Mouse (Mus musculus) cerebellum, adult 8-10 months (tissue): Measurements from ENCODE around the gene Neu3.
"Not testable (repeated sequence)": the region's sequence is repeated elsewhere in the genome, so short reads cannot be mapped to it uniquely, and the experiment has no call there.

Experiments used
- DNase-seq: peaks from one replicate; pipeline ENCODE4 v3.0.0; 2022

Gene Neu3

GRCm38 (mm10) chr7:99833115-99833845, 5.1 kb upstream of the Neu3 start:
- no peak for DNase-seq

GRCm38 (mm10) chr7:99826096-99826495, 2.1 kb downstream of the Neu3 start:
- no peak for DNase-seq

GRCm38 (mm10) chr7:99825511-99825910, 2.7 kb downstream of the Neu3 start:
- no peak for DNase-seq

GRCm38 (mm10) chr7:99824649-99825483, 3.4 kb downstream of the Neu3 start:
- DNase-seq: no peak

GRCm38 (mm10) chr7:99823045-99823663, 5.1 kb downstream of the Neu3 start:
- no peak for DNase-seq

GRCm38 (mm10) chr7:99822426-99822825, 5.8 kb downstream of the Neu3 start:
- no peak for DNase-seq

GRCm38 (mm10) chr7:99821953-99822352, 6.3 kb downstream of the Neu3 start:
- DNase-seq: no peak

- not testable (repeated sequence) for DNase-seq
Observed at GRCm38 (mm10) chr7:99818181-99818725, 10.0 kb downstream of the Neu3 start.

- DNase-seq: peak; percentile 13
Observed at GRCm38 (mm10) chr7:99813394-99813793, 14.8 kb downstream of the Neu3 start.

- DNase-seq: no peak
Observed at GRCm38 (mm10) chr7:99811661-99812060, 16.6 kb downstream of the Neu3 start.

- no peak for DNase-seq
Observed at GRCm38 (mm10) chr7:99810814-99811213, 17.4 kb downstream of the Neu3 start.

GRCm38 (mm10) chr7:99807043-99807442, 21.2 kb downstream of the Neu3 start:
- not testable (repeated sequence) for DNase-seq

GRCm38 (mm10) chr7:99805340-99805739, 22.9 kb downstream of the Neu3 start:
- no peak for DNase-seq

GRCm38 (mm10) chr7:99804033-99804432, 24.2 kb downstream of the Neu3 start:
- not testable (repeated sequence) for DNase-seq

- no peak for DNase-seq
Observed at GRCm38 (mm10) chr7:99803535-99803934, 24.7 kb downstream of the Neu3 start.

- no peak for DNase-seq
Observed at GRCm38 (mm10) chr7:99799118-99799517, 29.1 kb downstream of the Neu3 start.

GRCm38 (mm10) chr7:99797911-99798647, 30.1 kb downstream of the Neu3 start:
- peak; percentile 75 for DNase-seq

- no peak for DNase-seq
Observed at GRCm38 (mm10) chr7:99797261-99797660, 31.0 kb downstream of the Neu3 start.

GRCm38 (mm10) chr7:99796471-99796870, 31.7 kb downstream of the Neu3 start:
- peak; percentile 2 for DNase-seq

GRCm38 (mm10) chr7:99795192-99795981, 32.8 kb downstream of the Neu3 start:
- DNase-seq: peak; percentile 2

GRCm38 (mm10) chr7:99794096-99794495, 34.1 kb downstream of the Neu3 start:
- DNase-seq: no peak

GRCm38 (mm10) chr7:99790816-99791215, 37.4 kb downstream of the Neu3 start:
- DNase-seq: no peak
